Mouse (Mus musculus): ENCODE measurements around the gene Nap1l1.

- no peak for TF ChIP-seq CTCF (IDR thresholded peaks at IDR 0.05)
- no peak for TF ChIP-seq EP300 (IDR thresholded peaks at IDR 0.05)
Measured at GRCm38 (mm10) chr10:111476301-111476700, 3.3 kb downstream of the Nap1l1 start.

Measured in lung, postnatal 0 days (tissue).